Mouse (Mus musculus): ENCODE data around the gene Wfdc13. TPM values are rescaled to one million over a fixed set of nuclear protein-coding genes. Genes with fewer than 3 reads are reported as not detected.

Gene Wfdc13
- polyA plus RNA-seq, 1 experiment from 2014 or later: not detected

GRCm38 (mm10) chr2:164725895-164726619, 41.1 kb downstream of the Wfdc13 start:
- H3K9ac ChIP-seq: no peak overlapping the region
- no peaks in the 10 kb centered on the region for H3K27me3 ChIP-seq (replicated peaks)
- no peaks in the 10 kb centered on the region for H3K36me3 ChIP-seq (replicated peaks)
- no peak overlapping the region for H3K27ac ChIP-seq
- H3K4me1 ChIP-seq: no peaks in the 10 kb centered on the region
- 21% methylated on average over 6 of the region's 6 CpGs for WGBS
- no peaks in the 10 kb centered on the region for H3K9me3 ChIP-seq
- ATAC-seq (replicated peaks): no peak
- no peak overlapping the region for H3K4me3 ChIP-seq
- H3K4me2 ChIP-seq: no peak overlapping the region

DNA sequence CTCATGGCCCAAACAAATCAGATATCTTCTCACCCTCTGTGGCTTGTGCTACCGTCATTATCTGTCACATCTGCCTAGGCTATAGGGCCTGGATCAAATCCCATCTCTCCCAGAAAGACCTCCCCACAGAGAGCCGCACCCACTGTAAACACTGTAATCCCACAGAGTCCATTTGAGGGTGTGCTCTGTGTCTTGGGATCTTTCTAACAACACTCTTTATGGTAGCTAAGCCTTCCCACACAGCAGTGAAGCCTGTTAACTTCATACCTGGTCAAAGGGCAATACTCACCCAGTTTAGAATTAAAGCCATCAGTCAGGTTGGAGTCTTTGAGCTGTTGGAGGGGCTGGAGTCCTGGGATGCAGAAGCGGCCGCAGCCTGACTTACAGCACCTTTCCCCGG, 46.8 kb downstream of the Wfdc13 start:
- Histone ChIP-seq H3K27me3 (replicated peaks) (no peaks in the 10 kb centered on the region), H3K4me1 (no peaks in the 10 kb centered on the region), H3K4me2 (no peak overlapping the region), H3K27ac (no peak overlapping the region), H3K9me3 (no peaks in the 10 kb centered on the region), H3K9ac (no peak overlapping the region), H3K4me3 (no peak overlapping the region), H3K36me3 (replicated peaks) (no peaks in the 10 kb centered on the region)
- 86% methylated on average over 5 of the region's 5 CpGs for WGBS
- ATAC-seq (replicated peaks): no peak

- H3K4me2 ChIP-seq: no peak overlapping the region
- no peak overlapping the region for H3K4me3 ChIP-seq
- H3K9me3 ChIP-seq: no peaks in the 10 kb centered on the region
- no peaks in the 10 kb centered on the region for H3K27me3 ChIP-seq (replicated peaks)
- no peak overlapping the region for H3K27ac ChIP-seq
- WGBS: 93% methylated on average over 2 of the region's 2 CpGs
- ATAC-seq (replicated peaks): no peak
- H3K4me1 ChIP-seq: no peaks in the 10 kb centered on the region
- no peak overlapping the region for H3K9ac ChIP-seq
- no peaks in the 10 kb centered on the region for H3K36me3 ChIP-seq (replicated peaks)
Measured at GRCm38 (mm10) chr2:164733259-164733658, 48.4 kb downstream of the Wfdc13 start.

DNA sequence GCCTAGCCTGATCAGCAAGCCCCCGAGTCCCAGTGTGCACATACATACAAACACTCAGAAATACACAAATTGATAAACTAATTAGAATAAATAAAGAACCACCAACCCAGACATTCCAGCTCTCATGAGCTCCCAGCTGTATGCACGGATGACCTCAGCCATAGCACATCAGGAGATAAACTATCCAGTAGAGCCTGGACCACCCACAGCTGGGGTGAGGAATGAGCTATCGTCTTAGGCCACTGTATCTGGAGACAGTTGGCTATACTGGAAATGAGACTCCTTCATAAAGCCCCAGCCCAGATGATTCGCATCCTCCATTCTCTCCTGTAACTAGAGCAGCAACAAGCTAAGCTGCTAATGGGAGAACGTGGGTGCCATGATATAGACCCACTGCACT, 49.9 kb downstream of the Wfdc13 start:
- 90% methylated on average over 5 of the region's 5 CpGs for WGBS
- H3K4me3 ChIP-seq: no peak overlapping the region
- H3K9ac ChIP-seq: no peak overlapping the region
- no peak overlapping the region for H3K27ac ChIP-seq
- H3K4me2 ChIP-seq: no peak overlapping the region
- ATAC-seq (replicated peaks): no peak
- H3K9me3 ChIP-seq: no peaks in the 10 kb centered on the region
- no peaks in the 10 kb centered on the region for H3K36me3 ChIP-seq (replicated peaks)
- H3K27me3 ChIP-seq (replicated peaks): no peaks in the 10 kb centered on the region
- H3K4me1 ChIP-seq: no peaks in the 10 kb centered on the region

DNA sequence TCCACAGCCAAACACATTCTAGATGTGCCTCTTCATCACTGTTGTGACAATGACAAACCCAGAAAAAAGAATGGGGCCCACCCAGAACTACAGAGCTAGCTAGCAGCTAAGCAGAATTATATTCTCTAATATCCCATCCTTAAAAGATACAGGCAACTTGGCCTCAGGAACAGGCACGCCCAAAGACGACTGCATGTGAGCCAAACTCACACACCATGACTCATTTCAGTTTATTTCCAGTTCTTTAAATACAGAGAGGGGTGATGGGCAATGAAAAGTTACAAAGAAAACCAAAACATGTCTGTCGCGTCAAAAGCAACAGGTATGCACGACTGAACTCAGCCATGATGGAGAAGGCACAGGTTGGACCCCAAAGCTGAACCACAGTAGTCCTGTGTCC, 50.5 kb downstream of the Wfdc13 start:
- no peak overlapping the region for H3K4me3 ChIP-seq
- H3K4me1 ChIP-seq: no peaks in the 10 kb centered on the region
- no peaks in the 10 kb centered on the region for H3K27me3 ChIP-seq (replicated peaks)
- no peak overlapping the region for H3K4me2 ChIP-seq
- no peaks in the 10 kb centered on the region for H3K36me3 ChIP-seq (replicated peaks)
- no peak for ATAC-seq (replicated peaks)
- 90% methylated on average over 5 of the region's 5 CpGs for WGBS
- no peak overlapping the region for H3K27ac ChIP-seq
- no peaks in the 10 kb centered on the region for H3K9me3 ChIP-seq
- H3K9ac ChIP-seq: no peak overlapping the region

Other genes starting within 250 kb of the Wfdc13 start
- 6.7 and 7.1 TPM in 2 replicates for gene Sdc4, start 241.2 kb upstream of the Wfdc13 start, polyA plus RNA-seq (2015; fragmentation: Nextera tagmentation; extraction: Ambion mirVana)
- 87.9 and 90.5 TPM in 2 replicates for gene Sys1, start 228.1 kb upstream of the Wfdc13 start, polyA plus RNA-seq (2015; fragmentation: Nextera tagmentation; extraction: Ambion mirVana)
- 2.4 and 3.5 TPM in 2 replicates for gene Gm20458, start 224.1 kb upstream of the Wfdc13 start, polyA plus RNA-seq (2015; fragmentation: Nextera tagmentation; extraction: Ambion mirVana)
- gene Trp53tg5, start 211.4 kb upstream of the Wfdc13 start, polyA plus RNA-seq (2015; fragmentation: Nextera tagmentation; extraction: Ambion mirVana): not detected in 2 replicates
- 19.2 and 19.5 TPM in 2 replicates for gene Dbndd2, start 199.0 kb upstream of the Wfdc13 start, polyA plus RNA-seq (2015; fragmentation: Nextera tagmentation; extraction: Ambion mirVana)
- gene Pigt, start 187.6 kb upstream of the Wfdc13 start, polyA plus RNA-seq (2015; fragmentation: Nextera tagmentation; extraction: Ambion mirVana): 97.7 and 101 TPM in 2 replicates
- gene Wfdc2, start 122.7 kb upstream of the Wfdc13 start, polyA plus RNA-seq (2015; fragmentation: Nextera tagmentation; extraction: Ambion mirVana): 2.6 and 3.2 TPM in 2 replicates
- not detected in 2 replicates for gene Spint3, start 111.6 kb upstream of the Wfdc13 start, polyA plus RNA-seq (2015; fragmentation: Nextera tagmentation; extraction: Ambion mirVana)
- not detected in 2 replicates for gene Wfdc6a, start 99.7 kb upstream of the Wfdc13 start, polyA plus RNA-seq (2015; fragmentation: Nextera tagmentation; extraction: Ambion mirVana)
- not detected in 2 replicates for gene Eppin, start 91.5 kb upstream of the Wfdc13 start, polyA plus RNA-seq (2015; fragmentation: Nextera tagmentation; extraction: Ambion mirVana)
- gene Wfdc6b, start 71.6 kb upstream of the Wfdc13 start, polyA plus RNA-seq (2015; fragmentation: Nextera tagmentation; extraction: Ambion mirVana): not detected in 2 replicates
- not detected in 2 replicates for gene Wfdc8, start 71.5 kb upstream of the Wfdc13 start, polyA plus RNA-seq (2015; fragmentation: Nextera tagmentation; extraction: Ambion mirVana)
- gene Wfdc16, start 46.3 kb upstream of the Wfdc13 start, polyA plus RNA-seq (2015; fragmentation: Nextera tagmentation; extraction: Ambion mirVana): not detected in 2 replicates
- not detected in 2 replicates for gene Wfdc10, start 29.1 kb upstream of the Wfdc13 start, polyA plus RNA-seq (2015; fragmentation: Nextera tagmentation; extraction: Ambion mirVana)
- gene Wfdc9, start 28.5 kb upstream of the Wfdc13 start, polyA plus RNA-seq (2015; fragmentation: Nextera tagmentation; extraction: Ambion mirVana): 0.34 TPM in 1 of 2 replicates, not detected in the other
- gene Wfdc11, start 11.0 kb upstream of the Wfdc13 start, polyA plus RNA-seq (2015; fragmentation: Nextera tagmentation; extraction: Ambion mirVana): not detected in 2 replicates
- not detected in 2 replicates for gene Spint4, start 13.4 kb downstream of the Wfdc13 start, polyA plus RNA-seq (2015; fragmentation: Nextera tagmentation; extraction: Ambion mirVana)
- gene Spint5, start 30.2 kb downstream of the Wfdc13 start, polyA plus RNA-seq (2015; fragmentation: Nextera tagmentation; extraction: Ambion mirVana): not detected in 2 replicates
- 1.3 and 1.9 TPM in 2 replicates for gene Wfdc3, start 60.8 kb downstream of the Wfdc13 start, polyA plus RNA-seq (2015; fragmentation: Nextera tagmentation; extraction: Ambion mirVana)
- 52.7 and 55.4 TPM in 2 replicates for gene Dnttip1, start 60.9 kb downstream of the Wfdc13 start, polyA plus RNA-seq (2015; fragmentation: Nextera tagmentation; extraction: Ambion mirVana)
- gene Ube2c, start 84.8 kb downstream of the Wfdc13 start, polyA plus RNA-seq (2015; fragmentation: Nextera tagmentation; extraction: Ambion mirVana): 56.6 and 64.4 TPM in 2 replicates
- gene Tnnc2, start 94.9 kb downstream of the Wfdc13 start, polyA plus RNA-seq (2015; fragmentation: Nextera tagmentation; extraction: Ambion mirVana): not detected in 2 replicates
- 34.8 and 40.6 TPM in 2 replicates for gene Snx21, start 100.7 kb downstream of the Wfdc13 start, polyA plus RNA-seq (2015; fragmentation: Nextera tagmentation; extraction: Ambion mirVana)
- gene Acot8, start 119.8 kb downstream of the Wfdc13 start, polyA plus RNA-seq (2015; fragmentation: Nextera tagmentation; extraction: Ambion mirVana): 20.0 and 20.2 TPM in 2 replicates
- 17.8 and 18.4 TPM in 2 replicates for gene Zswim3, start 120.0 kb downstream of the Wfdc13 start, polyA plus RNA-seq (2015; fragmentation: Nextera tagmentation; extraction: Ambion mirVana)
- 28.3 and 31.3 TPM in 2 replicates for gene Zswim1, start 137.6 kb downstream of the Wfdc13 start, polyA plus RNA-seq (2015; fragmentation: Nextera tagmentation; extraction: Ambion mirVana)
- not detected in 2 replicates for gene Spata25, start 143.4 kb downstream of the Wfdc13 start, polyA plus RNA-seq (2015; fragmentation: Nextera tagmentation; extraction: Ambion mirVana)
- 101 and 109 TPM in 2 replicates for gene Ctsa, start 147.8 kb downstream of the Wfdc13 start, polyA plus RNA-seq (2015; fragmentation: Nextera tagmentation; extraction: Ambion mirVana)
- 6.4 and 6.6 TPM in 2 replicates for gene Neurl2, start 148.3 kb downstream of the Wfdc13 start, polyA plus RNA-seq (2015; fragmentation: Nextera tagmentation; extraction: Ambion mirVana)
- 105 and 121 TPM in 2 replicates for gene Pltp, start 172.6 kb downstream of the Wfdc13 start, polyA plus RNA-seq (2015; fragmentation: Nextera tagmentation; extraction: Ambion mirVana)
- gene Pcif1, start 194.2 kb downstream of the Wfdc13 start, polyA plus RNA-seq (2015; fragmentation: Nextera tagmentation; extraction: Ambion mirVana): 85.3 and 93.1 TPM in 2 replicates
- 17.8 and 18.9 TPM in 2 replicates for gene Zfp335, start 226.7 kb downstream of the Wfdc13 start, polyA plus RNA-seq (2015; fragmentation: Nextera tagmentation; extraction: Ambion mirVana)

Data from midbrain, embryonic 15.5 days (tissue).